Mouse (Mus musculus) cortical plate, adult 2 months (tissue): ENCODE results near the gene Rapgef2.

Experiments used
- CTCF ChIP-seq: fragments of 200-500 bp; IDR thresholded peaks from 2 replicates; pipeline ENCODE4 v1.5.1; 2011; ENCODE audit warnings: mild to moderate bottlenecking, control low read depth, low read length; ENCODE audit not compliant: insufficient read depth; ENCODE audit errors: extremely low read depth
- POLR2A ChIP-seq: fragments of 200-500 bp; IDR thresholded peaks from 2 replicates; pipeline ENCODE4 v1.6.1; 2011; ENCODE audit warnings: mild to moderate bottlenecking, low read length, control low read depth; ENCODE audit not compliant: insufficient read depth; ENCODE audit errors: extremely low read depth

DNA sequence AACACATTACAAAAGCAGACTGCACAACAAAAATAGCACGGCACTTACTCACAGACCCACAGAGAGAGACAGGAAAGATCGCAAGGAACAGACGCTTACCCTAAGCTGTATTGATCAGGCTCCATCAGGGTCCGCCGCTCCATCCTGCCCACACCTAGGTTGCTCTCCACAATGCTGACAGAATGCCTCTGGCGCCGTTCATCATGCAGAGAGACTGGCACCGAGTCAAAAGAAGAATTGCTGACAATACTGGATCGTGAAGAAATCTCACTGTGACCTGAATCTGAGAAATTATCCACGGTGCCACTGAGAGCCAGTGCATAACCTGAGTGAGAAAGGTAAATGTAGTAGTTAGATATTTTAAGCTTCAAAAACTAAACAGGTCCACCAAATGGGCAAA is 216.4 kb downstream of the Rapgef2 start:
- TF ChIP-seq POLR2A (no peak), CTCF (no peak)
